Mouse (Mus musculus) MEL (cell line): Measurements from ENCODE around the gene Gjb4.

Experiments
- CTCF ChIP-seq, 3 experiments: IDR thresholded peaks in 2 of 3; conservative IDR thresholded peaks in 1 of 3; 2 replicates each; pipeline ENCODE4 v1.5.1; 2011 to 2012; ENCODE audit warnings: low read length in 3 of 3, low read depth in 2 of 3, mild to moderate bottlenecking in 2 of 3, improper control_type of control experiment in 1 of 3, inconsistent platforms in 1 of 3, mixed read lengths in 1 of 3, moderate library complexity in 1 of 3; ENCODE audit not compliant: control insufficient read depth in 1 of 3, insufficient read depth in 1 of 3, poor library complexity in 1 of 3, severe bottlenecking in 1 of 3
- EP300 ChIP-seq, 2 experiments: IDR thresholded peaks; 2 replicates each; pipeline ENCODE4 v1.6.1; 2011; ENCODE audit warnings: improper control_type of control experiment in 2 of 2, low read length in 2 of 2, low read depth in 1 of 2, mild to moderate bottlenecking in 1 of 2
- GABPA ChIP-seq: IDR thresholded peaks from 2 replicates; pipeline ENCODE4 v1.6.1; 2012; ENCODE audit warnings: low read depth, mild to moderate bottlenecking, inconsistent platforms, low read length, improper control_type of control experiment, moderate library complexity
- POLR2A ChIP-seq, 2 experiments: IDR thresholded peaks; 2 replicates each; pipeline ENCODE4 v1.6.1; 2011 to 2012; ENCODE audit warnings: low read length in 2 of 2, mild to moderate bottlenecking in 2 of 2, control low read depth in 1 of 2, improper control_type of control experiment in 1 of 2, low read depth in 1 of 2, moderate library complexity in 1 of 2; ENCODE audit not compliant: control insufficient read depth in 1 of 2, insufficient read depth in 1 of 2, poor library complexity in 1 of 2

DNA sequence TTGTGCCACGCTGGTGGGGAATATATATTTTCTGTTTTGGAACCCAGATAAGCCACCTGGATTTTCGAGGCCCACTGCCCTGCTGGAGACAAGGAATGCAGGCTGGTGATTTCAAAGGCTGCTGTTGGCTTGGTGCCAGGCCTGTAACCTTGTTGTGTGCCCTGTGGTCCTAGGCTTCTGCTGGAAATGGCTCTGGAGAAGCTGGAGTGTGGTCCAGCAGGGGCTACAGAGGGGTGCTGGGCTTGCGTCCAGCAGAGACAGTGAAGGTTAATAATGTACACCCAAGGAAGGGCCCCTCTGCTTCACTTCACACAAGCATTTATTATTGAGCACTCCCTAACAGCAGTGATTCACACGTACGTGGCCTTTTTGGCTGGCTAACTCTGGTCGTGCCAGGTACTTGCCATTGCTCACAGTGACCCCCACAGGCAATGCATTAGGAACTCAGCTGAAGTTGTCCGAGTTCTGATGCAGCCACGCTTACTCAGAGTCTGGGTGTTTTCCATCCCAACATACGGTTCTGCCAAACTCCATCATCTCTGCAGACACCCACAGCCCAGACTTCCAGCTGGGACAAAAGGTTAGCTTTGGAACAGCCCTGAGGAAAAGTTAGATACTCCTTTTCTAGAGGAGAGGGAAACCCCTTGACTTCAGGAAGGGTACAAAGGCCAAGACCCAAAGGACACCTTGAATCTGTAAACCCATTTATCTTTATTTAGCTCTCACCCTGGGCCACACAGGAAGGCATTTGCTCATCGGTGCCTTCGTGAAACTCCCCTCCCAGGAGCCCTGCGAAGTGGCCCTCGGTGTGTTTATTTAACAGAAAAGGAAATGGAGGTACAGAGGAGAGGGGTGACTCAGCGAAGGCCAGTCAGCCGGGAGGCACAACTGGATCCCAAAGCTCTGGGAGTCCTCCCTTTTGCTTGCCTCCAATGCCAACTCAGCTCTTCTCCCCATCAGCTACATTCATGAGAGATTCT is 915 bp upstream of the Gjb4 start:
- TF ChIP-seq GABPA (no peak), CTCF (IDR thresholded peaks at IDR 0.05 in 2 of 3, conservative IDR thresholded peaks at IDR 0.05 in 1 of 3; ENCODE audit: control insufficient read depth in 1 of 3, insufficient read depth in 1 of 3, low read depth in 2 of 3, low read length in 3 of 3, poor library complexity in 1 of 3, severe bottlenecking in 1 of 3) (no peak), EP300 (IDR thresholded peaks at IDR 0.05; ENCODE audit: low read depth in 1 of 2, low read length in 2 of 2) (no peak), POLR2A (IDR thresholded peaks at IDR 0.05; ENCODE audit: control insufficient read depth in 1 of 2, insufficient read depth in 1 of 2, low read depth in 1 of 2, low read length in 2 of 2, poor library complexity in 1 of 2) (no peak)
